In genomic region chr12:100846566-100846965, GRCm38 (mm10) we compare ENCODE assay signal across 17 mouse cellular contexts.
"Had no signal": no experiment of that assay in that cellular context is flagged by ENCODE, and none has a peak within 500 bp of the region (broad histone marks: within the 10 kb centered on the region; RNA-seq: fewer than 3 reads in every experiment).

No protein-coding gene starts in this region.

- DNase-seq: lung, adult 18-20 months; lung, postnatal 10 days; lung, postnatal 4 days; midbrain, embryonic 14.5 days; retina, postnatal 1 day; right cerebral cortex, adult 18-20 months; right cerebral cortex, postnatal 25 days; right cerebral cortex, postnatal 4 days; spleen, adult 18-20 months; thymus, adult 18-20 months; thymus, postnatal 14 days; thymus, postnatal 36 days had no signal

- H3K27ac ChIP-seq: midbrain, embryonic 10.5 days; midbrain, embryonic 12.5 days; neural tube, embryonic 13.5 days; neural tube, embryonic 15.5 days had no signal

- H3K4me1 ChIP-seq: midbrain, embryonic 10.5 days; midbrain, embryonic 12.5 days had no signal

- H3K4me3 ChIP-seq: midbrain, embryonic 10.5 days; midbrain, embryonic 12.5 days; myocyte; neural tube, embryonic 13.5 days; neural tube, embryonic 15.5 days had no signal

- H3K27me3 ChIP-seq: midbrain, embryonic 12.5 days; neural tube, embryonic 13.5 days; neural tube, embryonic 15.5 days had no signal

- H3K9me3 ChIP-seq: midbrain, embryonic 10.5 days; midbrain, embryonic 12.5 days; neural tube, embryonic 13.5 days; neural tube, embryonic 15.5 days had no signal

- H3K36me3 ChIP-seq: midbrain, embryonic 10.5 days; midbrain, embryonic 12.5 days; neural tube, embryonic 13.5 days; neural tube, embryonic 15.5 days had no signal
